Mouse (Mus musculus): ENCODE results near the gene Sp7. TPM values are rescaled to one million over a fixed set of nuclear protein-coding genes. Genes with fewer than 3 reads are reported as not detected.

The Sp7 gene
- polyA plus RNA-seq, 1 experiment from 2014 or later: 0.15 TPM

GRCm38 (mm10) chr15:102404608-102405488 lies 37.9 kb upstream of the Sp7 start:
- Histone ChIP-seq H3K9ac (peak overlapping the region; percentile 77), H3K36me3 (peaks cover 23% of the 10 kb centered on the region), H3K9me3 (replicated peaks) (no peaks in the 10 kb centered on the region), H3K27ac (peak overlapping the region; percentile 100), H3K4me3 (peak overlapping the region; percentile 79), H3K4me1 (replicated peaks) (peaks cover 36% of the 10 kb centered on the region), H3K4me2 (peak overlapping the region; percentile 77), H3K27me3 (no peaks in the 10 kb centered on the region)
- 16% methylated on average over 34 of the region's 34 CpGs for WGBS
- ATAC-seq (replicated peaks; ENCODE audit: insufficient number of reproducible peaks, insufficient read depth, low FRiP score, low read depth): no peak; the same call in 1 of the 2 replicates

GRCm38 (mm10) chr15:102402210-102402609 lies 35.2 kb upstream of the Sp7 start:
- Histone ChIP-seq H3K27me3 (no peaks in the 10 kb centered on the region), H3K27ac (no peak overlapping the region)
- 100% methylated on average over 3 of the region's 3 CpGs for WGBS

DNA sequence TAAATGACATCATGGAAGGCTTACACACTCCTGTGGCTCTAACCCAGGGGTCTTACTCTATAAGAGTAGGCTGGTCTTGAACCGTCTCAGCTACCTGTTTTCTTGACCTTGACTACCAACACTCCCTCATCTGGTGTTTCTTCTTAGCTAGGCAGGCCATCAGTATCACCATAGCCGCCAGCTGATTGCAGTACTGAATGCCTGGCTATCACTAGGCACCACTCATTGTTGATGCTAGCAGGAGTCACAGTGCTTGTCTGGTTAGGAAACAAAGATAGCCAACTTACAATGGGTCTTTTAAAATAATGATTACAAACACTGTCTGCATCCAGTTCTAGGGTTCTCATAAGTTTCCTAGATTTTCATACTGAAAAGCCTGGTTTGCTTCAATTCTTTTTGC lies 34.3 kb upstream of the Sp7 start:
- 69% methylated on average over 2 of the region's 2 CpGs for WGBS
- Histone ChIP-seq H3K36me3 (no peaks in the 10 kb centered on the region), H3K4me1 (replicated peaks) (peaks cover 16% of the 10 kb centered on the region), H3K4me2 (no peak overlapping the region), H3K27me3 (no peaks in the 10 kb centered on the region), H3K27ac (no peak overlapping the region), H3K4me3 (no peak overlapping the region), H3K9me3 (replicated peaks) (no peaks in the 10 kb centered on the region), H3K9ac (no peak overlapping the region)
- ATAC-seq (replicated peaks; ENCODE audit: insufficient number of reproducible peaks, insufficient read depth, low FRiP score, low read depth): no peak

More at GRCm38 (mm10) chr15:102402210-102402609, 35.2 kb upstream of the Sp7 start:
- no peak overlapping the region for H3K4me2 ChIP-seq
- no peak overlapping the region for H3K9ac ChIP-seq
- H3K4me1 ChIP-seq (replicated peaks): peaks cover 19% of the 10 kb centered on the region
- no peak overlapping the region for H3K4me3 ChIP-seq
- no peak for ATAC-seq (replicated peaks; ENCODE audit: insufficient number of reproducible peaks, insufficient read depth, low FRiP score, low read depth)
- H3K36me3 ChIP-seq: no peaks in the 10 kb centered on the region
- H3K9me3 ChIP-seq (replicated peaks): no peaks in the 10 kb centered on the region

GRCm38 (mm10) chr15:102400476-102401045 lies 33.6 kb upstream of the Sp7 start:
- H3K4me3 ChIP-seq: peak overlapping the region; percentile 58; the same call in 1 of the 2 replicates
- H3K27ac ChIP-seq: peak overlapping the region; percentile 94
- H3K36me3 ChIP-seq: no peaks in the 10 kb centered on the region
- WGBS: 79% methylated on average over 10 of the region's 10 CpGs
- H3K4me1 ChIP-seq (replicated peaks): peaks cover 16% of the 10 kb centered on the region
- H3K9me3 ChIP-seq (replicated peaks): no peaks in the 10 kb centered on the region
- peak overlapping the region; percentile 72; the same call in 1 of the 2 replicates for H3K4me2 ChIP-seq
- peak overlapping the region; percentile 69; the same call in 1 of the 2 replicates for H3K9ac ChIP-seq
- no peak for ATAC-seq (replicated peaks; ENCODE audit: insufficient number of reproducible peaks, insufficient read depth, low FRiP score, low read depth)
- H3K27me3 ChIP-seq: no peaks in the 10 kb centered on the region

DNA sequence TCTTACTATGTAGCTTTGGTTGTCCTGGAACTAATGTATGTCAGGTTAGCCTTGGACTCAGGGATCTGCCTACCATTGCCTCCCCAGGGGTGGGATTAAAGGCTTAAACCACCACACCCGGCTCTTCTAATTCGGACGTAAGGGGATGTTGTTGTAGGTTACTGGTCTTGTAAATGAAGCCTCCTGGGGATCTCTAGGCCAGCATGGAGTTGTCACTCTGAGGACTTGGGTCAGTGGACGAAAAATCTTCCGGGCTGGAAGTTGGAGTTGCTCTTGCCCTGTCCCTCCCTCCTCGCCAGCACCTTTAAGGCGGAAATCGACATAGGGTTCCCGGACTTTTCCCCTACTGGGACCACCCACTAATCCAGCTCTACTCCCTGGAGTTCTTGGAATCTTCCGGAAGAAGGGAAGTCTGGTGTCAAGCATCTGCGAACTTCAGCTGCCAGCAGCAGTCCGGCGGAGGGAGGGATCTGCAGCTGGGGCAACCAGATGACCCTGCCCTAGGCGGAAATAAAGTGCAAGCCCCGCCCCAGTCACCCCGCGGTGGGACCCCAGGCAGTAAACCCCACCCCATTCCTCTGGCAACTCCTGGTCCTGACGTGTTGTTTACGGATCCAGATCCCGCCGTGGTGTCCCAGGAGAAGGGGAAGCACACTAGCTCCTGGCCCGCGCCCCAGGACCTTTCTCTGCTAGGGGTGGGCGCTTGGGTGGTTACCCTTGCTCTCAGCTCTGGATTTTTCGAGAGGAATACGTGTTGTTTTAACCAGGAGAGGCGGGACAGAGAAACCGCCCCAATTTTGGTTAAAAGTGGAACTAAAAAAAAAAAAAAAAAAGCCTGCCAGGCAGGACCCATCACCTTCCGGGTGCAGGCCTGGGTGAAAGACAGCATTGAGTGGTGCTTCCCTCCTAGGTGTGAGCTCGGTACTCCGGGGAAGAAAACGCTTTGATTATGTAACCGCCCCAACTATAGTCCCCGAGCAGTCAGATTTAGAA lies 32.5 kb upstream of the Sp7 start:
- 2% methylated on average over 34 of the region's 34 CpGs for WGBS
- Histone ChIP-seq H3K27me3 (no peaks in the 10 kb centered on the region), H3K4me1 (replicated peaks) (peaks cover 18% of the 10 kb centered on the region), H3K27ac (peak overlapping the region; percentile 94), H3K4me3 (peak overlapping the region; percentile 58), H3K4me2 (peak overlapping the region; percentile 72), H3K9ac (peak overlapping the region; percentile 69), H3K36me3 (no peaks in the 10 kb centered on the region), H3K9me3 (replicated peaks) (no peaks in the 10 kb centered on the region)
- ATAC-seq (replicated peaks; ENCODE audit: insufficient number of reproducible peaks, insufficient read depth, low FRiP score, low read depth): peak; percentile 92

GRCm38 (mm10) chr15:102398629-102399028 lies 31.6 kb upstream of the Sp7 start:
- ATAC-seq (replicated peaks; ENCODE audit: insufficient number of reproducible peaks, insufficient read depth, low FRiP score, low read depth): no peak
- WGBS: 28% methylated on average over 5 of the region's 5 CpGs
- H3K9me3 ChIP-seq (replicated peaks): no peaks in the 10 kb centered on the region
- no peaks in the 10 kb centered on the region for H3K36me3 ChIP-seq
- H3K27me3 ChIP-seq: no peaks in the 10 kb centered on the region
- H3K4me1 ChIP-seq (replicated peaks): peaks cover 17% of the 10 kb centered on the region
- H3K27ac ChIP-seq: peak overlapping the region; percentile 94
- no peak overlapping the region for H3K9ac ChIP-seq
- peak overlapping the region; percentile 58; the same call in 1 of the 2 replicates for H3K4me3 ChIP-seq
- H3K4me2 ChIP-seq: peak overlapping the region; percentile 72

DNA sequence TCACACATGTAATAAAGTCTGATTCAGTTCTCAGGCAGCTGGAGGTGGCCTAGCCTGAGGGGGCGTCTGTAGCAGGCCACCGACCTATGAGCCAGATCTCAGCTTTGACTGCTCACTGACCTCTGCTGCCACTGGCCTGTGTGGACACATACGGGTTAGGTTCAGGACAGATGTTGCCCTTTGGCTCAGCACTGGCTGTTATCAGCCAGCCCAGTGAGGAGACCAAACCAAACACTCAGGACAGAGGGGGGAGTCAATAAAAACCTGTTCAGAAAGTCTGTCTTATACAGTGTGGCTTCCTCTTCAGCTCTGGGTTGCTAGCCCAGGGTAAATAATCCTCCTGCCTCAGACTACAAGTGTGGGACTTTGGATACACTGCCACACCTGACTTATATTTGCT lies 28.1 kb upstream of the Sp7 start:
- Histone ChIP-seq H3K9me3 (replicated peaks) (no peaks in the 10 kb centered on the region), H3K4me2 (no peak overlapping the region), H3K9ac (no peak overlapping the region), H3K4me3 (no peak overlapping the region), H3K4me1 (replicated peaks) (peaks cover 23% of the 10 kb centered on the region), H3K27ac (0 out of 2 replicates have a peak overlapping the region, but pooled peaks have one; percentile 60), H3K36me3 (no peaks in the 10 kb centered on the region), H3K27me3 (no peaks in the 10 kb centered on the region)
- ATAC-seq (replicated peaks; ENCODE audit: insufficient number of reproducible peaks, insufficient read depth, low FRiP score, low read depth): no peak
- 17% methylated on average over 3 of the region's 3 CpGs for WGBS

- no peak for ATAC-seq (replicated peaks; ENCODE audit: insufficient number of reproducible peaks, insufficient read depth, low FRiP score, low read depth)
- H3K27me3 ChIP-seq: no peaks in the 10 kb centered on the region
- H3K27ac ChIP-seq: peak overlapping the region; percentile 60
- no peaks in the 10 kb centered on the region for H3K36me3 ChIP-seq
- H3K9ac ChIP-seq: no peak overlapping the region
- no peaks in the 10 kb centered on the region for H3K9me3 ChIP-seq (replicated peaks)
- no peak overlapping the region for H3K4me3 ChIP-seq
- H3K4me1 ChIP-seq (replicated peaks): peaks cover 16% of the 10 kb centered on the region
- H3K4me2 ChIP-seq: no peak overlapping the region
These were observed 26.6 kb upstream of the Sp7 start for GRCm38 (mm10) chr15:102393584-102394014.

GRCm38 (mm10) chr15:102392520-102392919 lies 25.5 kb upstream of the Sp7 start:
- Histone ChIP-seq H3K4me3 (no peak overlapping the region), H3K4me2 (no peak overlapping the region), H3K36me3 (no peaks in the 10 kb centered on the region), H3K27ac (peak overlapping the region; percentile 60), H3K27me3 (no peaks in the 10 kb centered on the region), H3K9me3 (replicated peaks) (no peaks in the 10 kb centered on the region), H3K9ac (no peak overlapping the region), H3K4me1 (replicated peaks) (peaks cover 15% of the 10 kb centered on the region)
- WGBS: 26% methylated on average over 2 of the region's 2 CpGs
- ATAC-seq (replicated peaks; ENCODE audit: insufficient number of reproducible peaks, insufficient read depth, low FRiP score, low read depth): no peak

DNA sequence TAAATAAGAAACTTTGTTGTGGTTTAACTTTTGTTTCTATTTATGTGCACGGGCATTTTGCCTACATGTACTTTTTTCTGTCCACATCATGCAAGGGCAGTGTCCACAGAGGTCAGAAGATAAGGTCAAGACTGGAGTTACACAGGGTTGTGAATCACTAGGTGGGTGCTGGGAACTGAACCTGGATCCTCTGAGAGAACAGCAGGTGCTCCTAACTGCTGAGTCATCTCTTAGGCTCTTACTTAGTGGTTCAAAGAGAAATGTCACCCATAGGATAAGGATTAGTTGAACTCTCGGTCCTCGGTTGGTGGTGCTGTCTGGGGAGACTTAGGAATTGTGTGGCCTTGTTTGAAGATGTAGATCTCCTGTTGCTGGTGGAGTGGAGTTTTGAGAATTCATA lies 22.0 kb upstream of the Sp7 start:
- H3K9ac ChIP-seq: no peak overlapping the region
- no peak overlapping the region for H3K27ac ChIP-seq
- 78% methylated on average over 3 of the region's 3 CpGs for WGBS
- H3K4me3 ChIP-seq: no peak overlapping the region
- H3K9me3 ChIP-seq (replicated peaks): no peaks in the 10 kb centered on the region
- H3K27me3 ChIP-seq: no peaks in the 10 kb centered on the region
- H3K4me2 ChIP-seq: no peak overlapping the region
- no peak for ATAC-seq (replicated peaks; ENCODE audit: insufficient number of reproducible peaks, insufficient read depth, low FRiP score, low read depth)
- peaks cover 8% of the 10 kb centered on the region for H3K4me1 ChIP-seq (replicated peaks)
- no peaks in the 10 kb centered on the region for H3K36me3 ChIP-seq

DNA sequence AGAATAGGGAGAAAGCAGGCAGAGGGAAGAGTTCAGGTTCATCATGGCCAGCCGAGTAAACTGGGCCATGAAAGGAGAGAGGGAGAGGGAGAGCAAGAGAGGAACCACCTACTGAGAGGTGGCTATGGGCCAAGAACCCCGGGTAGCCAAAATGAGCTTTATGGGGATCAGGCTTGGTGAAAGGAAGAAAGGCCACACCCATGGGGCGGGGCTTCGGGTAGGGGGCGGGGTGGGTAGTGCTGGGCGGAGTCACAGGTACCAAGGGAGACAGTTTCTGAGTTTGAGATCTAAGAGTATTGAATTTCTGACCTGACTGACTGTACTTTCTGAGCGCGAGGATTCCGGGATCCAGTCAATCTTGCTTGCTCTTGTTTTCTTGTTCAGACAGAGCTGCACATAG lies 19.7 kb upstream of the Sp7 start:
- no peak overlapping the region for H3K27ac ChIP-seq
- WGBS: 49% methylated on average over 9 of the region's 9 CpGs
- H3K4me2 ChIP-seq: no peak overlapping the region
- no peaks in the 10 kb centered on the region for H3K27me3 ChIP-seq
- no peak for ATAC-seq (replicated peaks; ENCODE audit: insufficient number of reproducible peaks, insufficient read depth, low FRiP score, low read depth)
- no peaks in the 10 kb centered on the region for H3K9me3 ChIP-seq (replicated peaks)
- H3K4me1 ChIP-seq (replicated peaks): no peaks in the 10 kb centered on the region
- no peaks in the 10 kb centered on the region for H3K36me3 ChIP-seq
- no peak overlapping the region for H3K4me3 ChIP-seq
- no peak overlapping the region for H3K9ac ChIP-seq
